Mouse (Mus musculus): ENCODE data around the gene Susd3. TPM values are rescaled to one million over a fixed set of nuclear protein-coding genes. Genes with fewer than 3 reads are reported as not detected.

Gene Susd3
- polyA plus RNA-seq, 1 experiment from 2014 or later, result 1.3 TPM

DNA sequence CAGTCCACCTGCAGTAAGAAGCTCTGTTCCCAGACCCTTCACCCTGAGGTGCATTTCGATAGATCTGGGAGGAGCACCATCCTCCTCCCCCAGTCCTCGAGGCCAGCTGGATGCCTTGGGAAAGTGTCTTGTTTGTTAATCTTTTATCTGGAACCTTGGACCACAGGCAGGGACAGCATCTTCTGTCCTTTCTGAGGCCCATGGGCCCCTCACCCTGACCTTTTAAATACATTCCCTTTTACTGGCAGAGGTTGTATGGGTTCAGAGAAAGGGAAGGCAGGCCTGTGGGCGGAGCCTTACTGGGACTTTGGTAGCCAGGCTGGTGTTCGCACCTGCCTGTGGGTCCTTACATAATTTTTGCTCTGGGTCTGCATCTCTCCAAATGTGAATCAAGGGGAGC, 3.3 kb downstream of the Susd3 start:
- 53% methylated on average over 4 of the region's 4 CpGs for WGBS
- Histone ChIP-seq H3K27ac (replicated peaks; ENCODE audit: low read depth, low read length) (no peak overlapping the region), H3K4me3 (ENCODE audit: low read depth, low read length) (no peak overlapping the region), H3K9ac (replicated peaks; ENCODE audit: low read length) (no peak overlapping the region), H3K27me3 (ENCODE audit: control insufficient read depth, insufficient read depth, low read length) (peaks cover 25% of the 10 kb centered on the region), H3K4me1 (ENCODE audit: control insufficient read depth, insufficient read depth, low read length) (peaks cover 3% of the 10 kb centered on the region; the same call in 1 of the 2 replicates), H3K4me2 (ENCODE audit: low read depth, low read length) (no peak overlapping the region), H3K36me3 (replicated peaks; ENCODE audit: control insufficient read depth, insufficient read depth, low read depth, low read length) (no peaks in the 10 kb centered on the region), H3K9me3 (replicated peaks; ENCODE audit: control insufficient read depth, low read length) (no peaks in the 10 kb centered on the region)
- ATAC-seq (replicated peaks; ENCODE audit: insufficient number of reproducible peaks, low FRiP score, low TSS enrichment, low read depth) (no peak), DNase-seq (ENCODE audit: low spot score) (no peak)

DNA sequence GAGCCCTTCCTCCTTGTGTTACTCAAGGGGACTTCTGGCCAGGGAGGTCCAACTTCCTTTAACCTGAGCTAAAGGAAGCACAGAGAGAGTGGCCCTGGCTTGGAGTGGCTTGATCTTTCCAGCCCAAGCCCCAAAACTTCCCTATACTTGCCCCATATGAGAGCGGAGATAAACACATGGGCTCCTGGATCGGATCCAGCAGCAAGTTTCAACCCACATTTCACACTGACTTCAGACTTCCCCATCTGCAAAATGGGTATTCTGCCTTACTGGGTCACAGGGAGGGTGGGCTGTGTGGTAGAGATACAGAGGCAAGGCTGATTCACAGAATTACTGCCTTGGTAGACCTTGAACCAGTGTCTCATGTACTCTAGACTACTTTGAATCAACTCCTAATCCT, 5.0 kb downstream of the Susd3 start:
- 86% methylated on average over 2 of the region's 2 CpGs for WGBS
- DNase-seq (ENCODE audit: low spot score) (no peak), ATAC-seq (replicated peaks; ENCODE audit: insufficient number of reproducible peaks, low FRiP score, low TSS enrichment, low read depth) (no peak)
- peaks cover 3% of the 10 kb centered on the region; the same call in 1 of the 2 replicates for H3K4me1 ChIP-seq (ENCODE audit: control insufficient read depth, insufficient read depth, low read length)
- H3K27me3 ChIP-seq (ENCODE audit: control insufficient read depth, insufficient read depth, low read length), result peaks cover 21% of the 10 kb centered on the region
- H3K27ac ChIP-seq (replicated peaks; ENCODE audit: low read depth, low read length), result no peak overlapping the region
- H3K4me3 ChIP-seq (ENCODE audit: low read depth, low read length), result no peak overlapping the region
- no peak overlapping the region for H3K9ac ChIP-seq (replicated peaks; ENCODE audit: low read length)
- no peaks in the 10 kb centered on the region for H3K9me3 ChIP-seq (replicated peaks; ENCODE audit: control insufficient read depth, low read length)
- H3K4me2 ChIP-seq (ENCODE audit: low read depth, low read length), result no peak overlapping the region
- no peaks in the 10 kb centered on the region for H3K36me3 ChIP-seq (replicated peaks; ENCODE audit: control insufficient read depth, insufficient read depth, low read depth, low read length)

DNA sequence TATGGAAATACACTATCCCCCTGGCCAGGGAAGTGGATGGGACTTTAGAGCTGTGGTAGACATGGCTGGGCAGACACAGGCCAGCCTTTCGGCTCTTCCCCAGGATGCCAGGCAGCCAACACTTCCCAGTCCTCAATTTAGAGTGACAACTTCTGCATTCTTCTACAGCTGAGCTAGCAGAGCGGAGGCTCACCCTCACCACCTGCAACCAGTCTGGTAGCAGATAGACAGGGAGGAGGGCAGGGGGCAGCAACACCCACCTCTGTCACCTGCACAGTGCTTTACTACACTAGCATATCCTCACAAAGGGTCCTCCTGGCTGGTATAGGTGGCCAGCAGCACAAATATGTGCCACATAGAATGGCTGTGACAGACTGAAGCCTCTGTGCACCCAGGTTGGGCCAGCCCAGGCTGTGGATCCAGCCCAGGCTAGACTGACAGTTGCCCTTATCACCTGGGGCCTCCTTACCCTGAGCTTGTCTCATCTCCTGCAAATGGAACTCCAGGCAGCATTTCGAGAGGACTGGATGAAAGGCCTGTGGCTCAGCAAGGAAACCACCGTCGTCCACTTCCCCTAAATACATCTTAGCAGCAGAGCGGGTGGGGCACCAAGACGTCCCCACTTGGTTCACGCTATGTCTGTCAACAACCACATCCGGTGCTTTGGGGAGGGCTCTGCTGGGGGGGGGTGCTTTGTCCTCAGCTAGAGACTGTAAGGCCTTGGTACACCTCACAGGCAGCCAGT, 6.0 kb downstream of the Susd3 start:
- 69% methylated on average over 9 of the region's 9 CpGs for WGBS
- Histone ChIP-seq H3K4me2 (ENCODE audit: low read depth, low read length) (no peak overlapping the region), H3K9me3 (replicated peaks; ENCODE audit: control insufficient read depth, low read length) (no peaks in the 10 kb centered on the region), H3K27me3 (ENCODE audit: control insufficient read depth, insufficient read depth, low read length) (peaks cover 14% of the 10 kb centered on the region), H3K27ac (replicated peaks; ENCODE audit: low read depth, low read length) (no peak overlapping the region), H3K9ac (replicated peaks; ENCODE audit: low read length) (no peak overlapping the region), H3K36me3 (replicated peaks; ENCODE audit: control insufficient read depth, insufficient read depth, low read depth, low read length) (no peaks in the 10 kb centered on the region), H3K4me3 (ENCODE audit: low read depth, low read length) (no peak overlapping the region), H3K4me1 (ENCODE audit: control insufficient read depth, insufficient read depth, low read length) (peaks cover under 1% of the 10 kb centered on the region; the same call in 1 of the 2 replicates)
- ATAC-seq (replicated peaks; ENCODE audit: insufficient number of reproducible peaks, low FRiP score, low TSS enrichment, low read depth) (no peak), DNase-seq (ENCODE audit: low spot score) (no peak)

DNA sequence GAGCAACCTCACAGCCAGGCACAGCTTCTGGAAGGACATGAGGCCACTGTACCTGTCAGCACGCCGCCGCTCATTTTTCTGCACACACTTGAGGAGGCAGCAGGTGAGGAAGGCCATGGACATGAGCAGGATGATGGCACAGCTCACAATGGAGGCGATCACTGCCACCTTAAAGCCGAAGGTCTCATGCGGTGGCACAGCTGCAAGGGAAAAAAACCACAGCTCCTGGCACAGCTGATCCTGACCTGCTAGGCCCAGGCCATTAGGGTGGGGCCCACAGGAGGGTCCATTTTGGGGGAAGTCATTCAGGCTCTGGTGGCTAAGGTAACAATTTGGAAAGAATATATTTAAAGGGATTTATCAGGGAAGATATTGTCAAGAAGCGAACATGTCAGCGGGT, 9.8 kb downstream of the Susd3 start:
- no peaks in the 10 kb centered on the region for H3K36me3 ChIP-seq (replicated peaks; ENCODE audit: control insufficient read depth, insufficient read depth, low read depth, low read length)
- no peaks in the 10 kb centered on the region for H3K4me1 ChIP-seq (ENCODE audit: control insufficient read depth, insufficient read depth, low read length)
- H3K9ac ChIP-seq (replicated peaks; ENCODE audit: low read length), result no peak overlapping the region
- no peak overlapping the region for H3K4me3 ChIP-seq (ENCODE audit: low read depth, low read length)
- no peaks in the 10 kb centered on the region for H3K27me3 ChIP-seq (ENCODE audit: control insufficient read depth, insufficient read depth, low read length)
- no peak overlapping the region for H3K4me2 ChIP-seq (ENCODE audit: low read depth, low read length)
- 93% methylated on average over 8 of the region's 8 CpGs for WGBS
- no peak overlapping the region for H3K27ac ChIP-seq (replicated peaks; ENCODE audit: low read depth, low read length)
- no peak for ATAC-seq (replicated peaks; ENCODE audit: insufficient number of reproducible peaks, low FRiP score, low TSS enrichment, low read depth)
- no peaks in the 10 kb centered on the region for H3K9me3 ChIP-seq (replicated peaks; ENCODE audit: control insufficient read depth, low read length)
- DNase-seq (ENCODE audit: low spot score), result no peak

DNA sequence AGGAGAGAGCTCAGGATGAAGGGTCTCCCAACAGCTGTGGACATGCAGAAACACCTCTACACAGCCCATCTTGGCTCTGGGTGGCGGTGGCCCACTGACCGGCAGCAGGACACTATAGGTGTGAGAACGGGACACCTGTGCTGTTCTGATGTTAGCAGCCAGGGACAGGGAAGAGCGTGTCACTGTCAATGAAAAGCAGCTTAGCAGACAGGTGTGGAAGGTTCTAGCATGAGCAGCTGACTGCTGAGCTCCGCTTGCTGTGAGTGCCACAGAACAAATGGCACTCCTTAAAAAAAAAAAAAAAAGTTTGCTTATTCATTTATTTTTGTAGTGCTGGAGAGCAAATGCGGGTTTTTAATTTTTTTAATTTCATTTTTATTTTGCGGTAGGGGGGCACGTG, 10.9 kb downstream of the Susd3 start:
- Histone ChIP-seq H3K36me3 (replicated peaks; ENCODE audit: control insufficient read depth, insufficient read depth, low read depth, low read length) (no peaks in the 10 kb centered on the region), H3K4me3 (ENCODE audit: low read depth, low read length) (no peak overlapping the region), H3K9ac (replicated peaks; ENCODE audit: low read length) (no peak overlapping the region), H3K27me3 (ENCODE audit: control insufficient read depth, insufficient read depth, low read length) (no peaks in the 10 kb centered on the region), H3K9me3 (replicated peaks; ENCODE audit: control insufficient read depth, low read length) (no peaks in the 10 kb centered on the region), H3K4me1 (ENCODE audit: control insufficient read depth, insufficient read depth, low read length) (no peaks in the 10 kb centered on the region), H3K27ac (replicated peaks; ENCODE audit: low read depth, low read length) (no peak overlapping the region), H3K4me2 (ENCODE audit: low read depth, low read length) (no peak overlapping the region)
- DNase-seq (ENCODE audit: low spot score), result no peak
- WGBS, result 84% methylated on average over 8 of the region's 8 CpGs
- ATAC-seq (replicated peaks; ENCODE audit: insufficient number of reproducible peaks, low FRiP score, low TSS enrichment, low read depth), result no peak

DNA sequence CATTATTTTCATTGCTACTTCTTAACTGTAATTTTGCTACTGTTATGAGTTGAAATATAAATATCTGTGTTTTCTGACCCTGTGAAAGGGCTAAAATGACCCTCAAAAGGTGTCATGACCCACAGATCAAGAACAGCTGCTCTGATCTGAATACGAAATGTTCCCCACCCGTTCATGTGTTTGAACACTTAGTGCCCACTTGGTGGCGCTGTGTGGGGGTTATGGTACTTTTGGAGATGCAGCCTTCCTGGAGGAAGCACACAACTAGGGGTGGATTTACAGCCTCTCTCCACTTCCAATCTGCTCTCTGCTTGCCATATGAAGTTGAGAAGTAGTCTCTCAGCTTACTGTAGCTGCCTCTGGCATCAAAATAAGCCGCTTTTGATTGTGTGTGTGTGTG, 13.8 kb downstream of the Susd3 start:
- H3K36me3 ChIP-seq (replicated peaks; ENCODE audit: control insufficient read depth, insufficient read depth, low read depth, low read length), result no peaks in the 10 kb centered on the region
- H3K27me3 ChIP-seq (ENCODE audit: control insufficient read depth, insufficient read depth, low read length), result no peaks in the 10 kb centered on the region
- H3K4me1 ChIP-seq (ENCODE audit: control insufficient read depth, insufficient read depth, low read length), result no peaks in the 10 kb centered on the region
- no peak overlapping the region for H3K4me2 ChIP-seq (ENCODE audit: low read depth, low read length)
- 96% methylated on average over 4 of the region's 4 CpGs for WGBS
- ATAC-seq (replicated peaks; ENCODE audit: insufficient number of reproducible peaks, low FRiP score, low TSS enrichment, low read depth) (no peak), DNase-seq (ENCODE audit: low spot score) (no peak)
- no peak overlapping the region for H3K27ac ChIP-seq (replicated peaks; ENCODE audit: low read depth, low read length)
- no peaks in the 10 kb centered on the region for H3K9me3 ChIP-seq (replicated peaks; ENCODE audit: control insufficient read depth, low read length)
- H3K4me3 ChIP-seq (ENCODE audit: low read depth, low read length), result no peak overlapping the region
- H3K9ac ChIP-seq (replicated peaks; ENCODE audit: low read length), result no peak overlapping the region

DNA sequence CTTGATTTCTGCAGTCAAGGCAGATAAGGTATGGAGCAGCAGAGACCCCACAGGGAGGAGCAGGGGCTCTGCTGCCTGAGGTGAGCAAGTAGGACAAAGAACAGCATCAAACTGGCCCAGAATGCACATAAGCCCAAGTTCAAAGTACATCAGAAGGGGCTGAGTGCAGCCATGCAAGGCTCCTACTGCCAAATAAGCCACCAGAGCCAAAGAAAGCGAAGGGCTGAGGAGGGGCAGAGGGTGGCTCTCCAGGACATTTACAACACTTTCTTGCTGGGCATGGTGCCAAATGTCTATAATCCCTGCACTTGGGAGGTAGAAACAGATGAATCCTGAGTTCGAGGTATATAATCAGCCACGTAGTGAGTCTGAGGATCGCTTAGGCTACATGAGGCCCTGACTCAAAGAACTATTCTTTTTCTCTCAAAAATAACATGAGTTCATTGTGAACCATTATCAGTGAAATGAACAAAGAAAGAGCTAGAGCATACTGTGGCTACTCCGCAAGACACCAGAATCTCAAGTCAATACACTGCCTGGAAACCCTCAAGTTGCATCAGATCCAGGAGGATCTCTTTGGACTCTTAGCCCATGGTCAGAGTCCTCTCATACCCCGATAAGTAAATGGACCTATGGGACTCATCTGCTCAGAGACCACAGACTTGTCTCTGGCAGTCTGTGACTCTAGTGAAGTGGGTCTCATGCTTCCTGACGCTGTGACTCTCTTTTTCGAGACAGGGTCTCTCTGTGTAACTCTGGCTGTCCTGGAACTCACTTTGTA, 14.5 kb downstream of the Susd3 start:
- no peak overlapping the region for H3K4me2 ChIP-seq (ENCODE audit: low read depth, low read length)
- ATAC-seq (replicated peaks; ENCODE audit: insufficient number of reproducible peaks, low FRiP score, low TSS enrichment, low read depth), result no peak
- H3K9ac ChIP-seq (replicated peaks; ENCODE audit: low read length), result no peak overlapping the region
- no peaks in the 10 kb centered on the region for H3K9me3 ChIP-seq (replicated peaks; ENCODE audit: control insufficient read depth, low read length)
- no peak for DNase-seq (ENCODE audit: low spot score)
- no peak overlapping the region for H3K27ac ChIP-seq (replicated peaks; ENCODE audit: low read depth, low read length)
- WGBS, result 95% methylated on average over 8 of the region's 8 CpGs
- no peaks in the 10 kb centered on the region for H3K4me1 ChIP-seq (ENCODE audit: control insufficient read depth, insufficient read depth, low read length)
- no peak overlapping the region for H3K4me3 ChIP-seq (ENCODE audit: low read depth, low read length)
- no peaks in the 10 kb centered on the region for H3K27me3 ChIP-seq (ENCODE audit: control insufficient read depth, insufficient read depth, low read length)
- H3K36me3 ChIP-seq (replicated peaks; ENCODE audit: control insufficient read depth, insufficient read depth, low read depth, low read length), result no peaks in the 10 kb centered on the region

DNA sequence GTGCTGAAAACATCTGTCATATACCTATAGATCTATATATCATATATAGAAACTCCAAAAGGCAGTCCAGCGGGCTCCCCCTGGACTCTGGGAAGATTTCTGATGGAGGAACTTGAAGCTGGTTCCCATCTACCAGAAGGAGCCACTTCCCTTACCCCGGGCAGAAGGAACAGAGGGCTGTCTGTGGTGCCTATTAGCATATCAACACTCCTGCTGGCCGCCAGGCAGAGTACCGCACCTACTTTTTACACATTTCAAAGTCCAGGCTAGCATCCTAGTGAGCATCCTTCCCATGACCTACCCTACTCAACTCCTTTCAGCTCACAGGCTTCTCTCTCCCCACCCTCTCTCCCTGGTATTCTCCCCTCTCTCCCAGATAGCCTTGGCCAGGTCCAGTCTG, 22.9 kb downstream of the Susd3 start:
- H3K4me1 ChIP-seq (ENCODE audit: control insufficient read depth, insufficient read depth, low read length), result no peaks in the 10 kb centered on the region
- H3K36me3 ChIP-seq (replicated peaks; ENCODE audit: control insufficient read depth, insufficient read depth, low read depth, low read length), result no peaks in the 10 kb centered on the region
- H3K4me3 ChIP-seq (ENCODE audit: low read depth, low read length), result no peak overlapping the region
- no peaks in the 10 kb centered on the region for H3K9me3 ChIP-seq (replicated peaks; ENCODE audit: control insufficient read depth, low read length)
- H3K9ac ChIP-seq (replicated peaks; ENCODE audit: low read length), result no peak overlapping the region
- no peaks in the 10 kb centered on the region for H3K27me3 ChIP-seq (ENCODE audit: control insufficient read depth, insufficient read depth, low read length)
- H3K4me2 ChIP-seq (ENCODE audit: low read depth, low read length), result no peak overlapping the region
- ATAC-seq (replicated peaks; ENCODE audit: insufficient number of reproducible peaks, low FRiP score, low TSS enrichment, low read depth), result no peak
- DNase-seq (ENCODE audit: low spot score), result no peak
- no peak overlapping the region for H3K27ac ChIP-seq (replicated peaks; ENCODE audit: low read depth, low read length)
- 29% methylated on average over 4 of the region's 4 CpGs for WGBS
